Mouse (Mus musculus) MEL (cell line): Measurements from ENCODE around the gene Gm29776.

Source experiments
- CTCF ChIP-seq, 3 experiments: IDR thresholded peaks in 2 of 3; conservative IDR thresholded peaks in 1 of 3; 2 replicates each; pipeline ENCODE4 v1.5.1; 2011 to 2012; ENCODE audit warnings: low read length in 3 of 3, low read depth in 2 of 3, mild to moderate bottlenecking in 2 of 3, improper control_type of control experiment in 1 of 3, inconsistent platforms in 1 of 3, mixed read lengths in 1 of 3, moderate library complexity in 1 of 3; ENCODE audit not compliant: control insufficient read depth in 1 of 3, insufficient read depth in 1 of 3, poor library complexity in 1 of 3, severe bottlenecking in 1 of 3
- E2F4 ChIP-seq: IDR thresholded peaks from 2 replicates; pipeline ENCODE4 v1.6.1; 2011; ENCODE audit warnings: low read depth, low read length, improper control_type of control experiment, borderline replicate concordance
- POLR2A ChIP-seq, 2 experiments: IDR thresholded peaks; 2 replicates each; pipeline ENCODE4 v1.6.1; 2011 to 2012; ENCODE audit warnings: low read length in 2 of 2, mild to moderate bottlenecking in 2 of 2, control low read depth in 1 of 2, improper control_type of control experiment in 1 of 2, low read depth in 1 of 2, moderate library complexity in 1 of 2; ENCODE audit not compliant: control insufficient read depth in 1 of 2, insufficient read depth in 1 of 2, poor library complexity in 1 of 2
- ZC3H11A ChIP-seq: IDR thresholded peaks from 2 replicates; pipeline ENCODE4 v1.6.1; 2012; ENCODE audit warnings: low read depth, mild to moderate bottlenecking, inconsistent platforms, low read length, improper control_type of control experiment

- TF ChIP-seq CTCF (IDR thresholded peaks at IDR 0.05 in 2 of 3, conservative IDR thresholded peaks at IDR 0.05 in 1 of 3; ENCODE audit: control insufficient read depth in 1 of 3, insufficient read depth in 1 of 3, low read depth in 2 of 3, low read length in 3 of 3, poor library complexity in 1 of 3, severe bottlenecking in 1 of 3) (no peak), ZC3H11A (no peak), E2F4 (no peak), POLR2A (IDR thresholded peaks at IDR 0.05; ENCODE audit: control insufficient read depth in 1 of 2, insufficient read depth in 1 of 2, low read depth in 1 of 2, low read length in 2 of 2, poor library complexity in 1 of 2) (no peak)
These were observed 7.2 kb upstream of the Gm29776 start for GRCm38 (mm10) chr14:54705844-54706243.
